Mouse (Mus musculus) ES-E14 (cell line): ENCODE measurements around the gene Vmn2r27.

Experiments
- HCFC1 ChIP-seq: IDR thresholded peaks from 2 replicates; pipeline ENCODE4 v1.6.1; 2012; ENCODE audit warnings: low read length, inconsistent platforms, borderline replicate concordance; ENCODE audit not compliant: insufficient read depth
- ZNF384 ChIP-seq: IDR thresholded peaks from 2 replicates; pipeline ENCODE4 v1.6.1; 2012; ENCODE audit warnings: low read depth, low read length, inconsistent platforms

GRCm38 (mm10) chr6:124273231-124273880 lies 41.7 kb upstream of the Vmn2r27 start:
- TF ChIP-seq ZNF384 (no peak), HCFC1 (no peak)
